Mouse (Mus musculus): ENCODE measurements around the gene Sstr3. TPM values are rescaled to one million over a fixed set of nuclear protein-coding genes. Genes with fewer than 3 reads are reported as not detected.

The Sstr3 gene
- total and polyA plus RNA-seq, 2 experiments from 2014 or later = 1.0 to 4.0 TPM

DNA sequence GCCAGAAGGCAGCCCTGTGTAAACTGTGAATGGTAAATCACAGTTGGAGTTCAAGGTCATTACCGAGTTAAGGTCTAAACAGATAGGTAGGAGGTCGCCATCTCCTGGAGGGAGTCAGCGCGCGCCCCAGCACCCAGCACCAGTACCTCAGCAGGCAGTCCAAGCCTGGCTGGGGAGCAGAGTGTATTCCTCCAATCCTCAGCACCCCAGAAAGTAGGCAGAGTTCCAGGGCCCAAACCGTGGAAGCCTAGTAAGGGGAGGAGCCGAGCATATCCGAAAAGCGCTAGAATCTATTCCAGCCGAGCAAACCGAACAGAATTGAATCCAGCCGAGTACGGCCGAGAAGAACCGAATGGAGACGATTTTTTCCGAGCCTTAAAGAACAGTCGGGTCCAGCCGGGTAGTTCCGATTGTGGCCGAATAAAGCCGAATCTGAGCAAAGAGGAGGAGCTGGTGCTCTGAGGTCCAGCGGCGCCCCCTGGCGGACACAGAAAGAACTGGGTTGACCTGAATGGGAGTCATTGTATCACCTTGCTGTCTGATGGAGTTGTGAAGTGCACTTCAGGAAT lies 12.5 kb downstream of the Sstr3 start:
- Histone ChIP-seq H3K9ac (replicated peaks; ENCODE audit: low read length) (peak overlapping the region; percentile 28; the same call in 1 of the 2 replicates), H3K4me1 (ENCODE audit: insufficient read depth, low read length) (peaks cover 20% of the 10 kb centered on the region), H3K27me3 (ENCODE audit: insufficient read depth, low read length) (no peaks in the 10 kb centered on the region), H3K9me3 (ENCODE audit: low read length) (no peaks in the 10 kb centered on the region), H3K36me3 (ENCODE audit: insufficient read depth, low read length) (no peaks in the 10 kb centered on the region), H3K27ac (peak overlapping the region; percentile 72), H3K4me3 (ENCODE audit: low read length) (peak overlapping the region; percentile 18), H3K4me2 (ENCODE audit: low read depth, low read length) (peak overlapping the region; percentile 54)
- peak; percentile 94 for TF ChIP-seq CTCF (IDR thresholded peaks at IDR 0.05; ENCODE audit: low read depth)
- peak; percentile 93 for ATAC-seq
- peak; percentile 99 for DNase-seq (ENCODE audit: low spot score)
- WGBS = under 1% methylated on average over 25 of the region's 25 CpGs

DNA sequence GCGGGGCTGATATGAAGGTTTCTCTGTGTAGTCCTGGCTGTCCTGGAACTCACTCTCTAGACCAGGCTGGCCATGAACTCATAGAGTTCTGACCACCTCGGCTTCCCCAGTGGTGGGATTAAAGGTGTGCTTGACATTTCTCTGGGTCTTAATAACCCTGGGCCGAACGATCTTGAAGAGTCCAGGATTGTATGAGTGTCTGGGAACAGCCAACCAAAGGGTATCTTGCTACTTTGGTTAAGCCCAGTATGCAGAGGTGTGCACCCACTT lies 13.1 kb downstream of the Sstr3 start:
- Histone ChIP-seq H3K9ac (replicated peaks; ENCODE audit: low read length) (peak overlapping the region; percentile 28; the same call in 1 of the 2 replicates), H3K4me2 (ENCODE audit: low read depth, low read length) (peak overlapping the region; percentile 54), H3K36me3 (ENCODE audit: insufficient read depth, low read length) (no peaks in the 10 kb centered on the region), H3K27me3 (ENCODE audit: insufficient read depth, low read length) (no peaks in the 10 kb centered on the region), H3K4me1 (ENCODE audit: insufficient read depth, low read length) (peaks cover 20% of the 10 kb centered on the region), H3K27ac (peak overlapping the region; percentile 72), H3K4me3 (ENCODE audit: low read length) (no peak overlapping the region), H3K9me3 (ENCODE audit: low read length) (no peaks in the 10 kb centered on the region)
- 81% methylated on average over 4 of the region's 4 CpGs for WGBS
- no peak for ATAC-seq
- no peak for DNase-seq (ENCODE audit: low spot score)
- TF ChIP-seq CTCF (IDR thresholded peaks at IDR 0.05; ENCODE audit: low read depth) = no peak

DNA sequence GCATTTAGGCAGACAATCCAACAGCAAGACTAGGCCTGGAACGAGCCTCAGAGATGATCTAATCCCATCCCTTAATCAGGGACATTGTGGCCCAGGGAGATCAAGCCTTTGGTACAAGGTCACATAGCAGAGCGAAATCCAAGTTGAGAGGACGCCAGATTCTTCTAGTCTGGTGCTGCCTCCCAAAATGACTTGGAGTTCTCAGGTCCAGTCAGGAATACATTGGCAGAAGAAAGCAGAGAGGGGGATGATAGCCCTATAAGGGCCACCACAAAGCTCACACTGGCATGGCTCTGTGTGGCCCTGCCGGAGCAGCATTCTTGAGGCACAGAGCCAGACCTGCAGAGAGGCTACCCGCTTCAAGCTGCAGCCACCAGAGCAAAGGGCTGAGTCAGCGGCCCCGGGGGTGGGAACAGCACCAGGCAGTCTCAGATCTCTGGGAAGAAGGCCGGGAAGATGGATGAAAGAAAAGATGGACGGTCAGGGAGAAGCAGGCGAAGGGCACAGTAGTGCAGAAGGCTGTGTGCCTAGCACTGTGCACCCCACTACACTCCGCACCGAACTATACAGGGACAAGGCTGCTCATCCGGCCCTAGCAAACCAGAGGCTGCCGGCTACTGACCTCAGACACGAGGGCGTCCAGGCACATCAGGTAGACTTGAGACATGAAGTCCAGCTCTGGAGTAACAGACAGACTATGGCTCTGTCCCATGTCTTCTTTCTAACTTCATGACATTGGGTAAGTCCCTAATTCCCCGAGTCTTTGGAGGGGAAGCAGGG lies 13.6 kb downstream of the Sstr3 start, which contains the start of gene C1qtnf6:
Gene C1qtnf6 (minus strand): TSS at position 746 of the 780 bp plus-strand sequence.
- ATAC-seq = no peak
- H3K27me3 ChIP-seq (ENCODE audit: insufficient read depth, low read length) = no peaks in the 10 kb centered on the region
- no peaks in the 10 kb centered on the region for H3K36me3 ChIP-seq (ENCODE audit: insufficient read depth, low read length)
- no peak for TF ChIP-seq CTCF (IDR thresholded peaks at IDR 0.05; ENCODE audit: low read depth)
- H3K4me3 ChIP-seq (ENCODE audit: low read length) = peak within 1 kb of the TSS; percentile 18
- H3K9ac ChIP-seq (replicated peaks; ENCODE audit: low read length) = peak within 1 kb of the TSS; percentile 28; the same call in 1 of the 2 replicates
- peak within 1 kb of the TSS; percentile 72 for H3K27ac ChIP-seq
- H3K9me3 ChIP-seq (ENCODE audit: low read length) = no peaks in the 10 kb centered on the region
- peaks cover 20% of the 10 kb centered on the region for H3K4me1 ChIP-seq (ENCODE audit: insufficient read depth, low read length)
- DNase-seq (ENCODE audit: low spot score) = peak; percentile 21
- H3K4me2 ChIP-seq (ENCODE audit: low read depth, low read length) = peak within 1 kb of the TSS; percentile 54
- WGBS = 62% methylated on average over 17 of the region's 17 CpGs

DNA sequence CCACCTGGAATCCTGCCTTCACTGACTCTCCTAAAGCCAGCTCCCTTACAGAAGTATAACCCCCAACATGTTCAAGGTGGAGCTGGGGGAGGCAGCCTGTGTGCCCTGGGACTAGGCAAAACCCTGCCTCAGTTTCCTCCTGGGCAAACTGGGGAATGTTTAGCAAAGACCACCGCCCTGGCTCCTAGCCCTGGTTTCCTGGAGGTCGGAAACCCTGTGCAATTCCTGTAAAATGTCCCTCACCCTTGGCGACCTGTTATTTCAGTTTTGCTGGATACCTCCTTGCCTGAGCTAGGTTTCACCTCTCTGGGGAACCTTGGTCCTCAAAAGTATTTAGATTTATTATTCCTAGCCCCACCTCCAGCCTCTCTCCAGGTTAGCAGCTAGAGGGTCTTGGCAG lies 14.3 kb downstream of the Sstr3 start:
- Histone ChIP-seq H3K9ac (replicated peaks; ENCODE audit: low read length) (no peak overlapping the region), H3K4me2 (ENCODE audit: low read depth, low read length) (no peak overlapping the region), H3K27ac (peak overlapping the region; percentile 61; the same call in 1 of the 2 replicates), H3K4me3 (ENCODE audit: low read length) (no peak overlapping the region), H3K9me3 (ENCODE audit: low read length) (no peaks in the 10 kb centered on the region), H3K27me3 (ENCODE audit: insufficient read depth, low read length) (no peaks in the 10 kb centered on the region), H3K4me1 (ENCODE audit: insufficient read depth, low read length) (peaks cover 20% of the 10 kb centered on the region), H3K36me3 (ENCODE audit: insufficient read depth, low read length) (no peaks in the 10 kb centered on the region)
- 73% methylated on average over 3 of the region's 3 CpGs for WGBS
- ATAC-seq (no peak), DNase-seq (ENCODE audit: low spot score) (no peak)
- no peak for TF ChIP-seq CTCF (IDR thresholded peaks at IDR 0.05; ENCODE audit: low read depth)

GRCm38 (mm10) chr15:78529428-78529990 lies 15.0 kb downstream of the Sstr3 start:
- WGBS = 6% methylated on average over 15 of the region's 15 CpGs
- H3K4me2 ChIP-seq (ENCODE audit: low read depth, low read length) = peak overlapping the region; percentile 47

GRCm38 (mm10) chr15:78528726-78529411 lies 15.6 kb downstream of the Sstr3 start:
- Histone ChIP-seq H3K9ac (replicated peaks; ENCODE audit: low read length) (peak overlapping the region; percentile 37), H3K4me3 (ENCODE audit: low read length) (peak overlapping the region; percentile 16), H3K36me3 (ENCODE audit: insufficient read depth, low read length) (no peaks in the 10 kb centered on the region), H3K4me1 (ENCODE audit: insufficient read depth, low read length) (peaks cover 20% of the 10 kb centered on the region), H3K27ac (peak overlapping the region; percentile 61), H3K9me3 (ENCODE audit: low read length) (no peaks in the 10 kb centered on the region), H3K4me2 (ENCODE audit: low read depth, low read length) (peak overlapping the region; percentile 47), H3K27me3 (ENCODE audit: insufficient read depth, low read length) (no peaks in the 10 kb centered on the region)
- no peak for TF ChIP-seq CTCF (IDR thresholded peaks at IDR 0.05; ENCODE audit: low read depth)
- 52% methylated on average over 11 of the region's 11 CpGs for WGBS
- DNase-seq (ENCODE audit: low spot score) (peak; percentile 19), ATAC-seq (no peak)

More at GRCm38 (mm10) chr15:78529428-78529990, 15.0 kb downstream of the Sstr3 start:
- Histone ChIP-seq H3K9me3 (ENCODE audit: low read length) (no peaks in the 10 kb centered on the region), H3K4me1 (ENCODE audit: insufficient read depth, low read length) (peaks cover 20% of the 10 kb centered on the region), H3K27ac (peak overlapping the region; percentile 61), H3K4me3 (ENCODE audit: low read length) (peak overlapping the region; percentile 16), H3K36me3 (ENCODE audit: insufficient read depth, low read length) (no peaks in the 10 kb centered on the region), H3K9ac (replicated peaks; ENCODE audit: low read length) (peak overlapping the region; percentile 37), H3K27me3 (ENCODE audit: insufficient read depth, low read length) (no peaks in the 10 kb centered on the region)
- peak; percentile 70 for DNase-seq (ENCODE audit: low spot score)
- TF ChIP-seq CTCF (IDR thresholded peaks at IDR 0.05; ENCODE audit: low read depth) = no peak
- ATAC-seq = peak; percentile 46

All from hindbrain, postnatal 0 days (tissue).